Mouse (Mus musculus) mesoderm, embryonic 11.5 days (tissue): ENCODE results near the gene Xaf1.
A peak's percentile ranks its signal among the peaks of the same experiment; 100 is the strongest.

Experiments
- DNase-seq: peaks from one replicate; pipeline ENCODE4 v3.0.0-alpha.2; 2012; ENCODE audit warnings: low read depth, low spot score

Gene Xaf1

GRCm38 (mm10) chr11:72361385-72362346 is 60.2 kb downstream of the Xaf1 start:
- peak; percentile 94 for DNase-seq

- DNase-seq, result no peak
Measured at GRCm38 (mm10) chr11:72362347-72362741, 60.9 kb downstream of the Xaf1 start, which contains the start of gene Tekt1. Tekt1 (minus strand) TSS chr11:72362442.
